Mouse (Mus musculus): ENCODE data around the gene Pdzd7. TPM values are rescaled to one million over a fixed set of nuclear protein-coding genes. Genes with fewer than 3 reads are reported as not detected.

The Pdzd7 gene
- total and polyA plus RNA-seq, 3 experiments = 0.17 to 0.20 TPM; not detected in 1

DNA sequence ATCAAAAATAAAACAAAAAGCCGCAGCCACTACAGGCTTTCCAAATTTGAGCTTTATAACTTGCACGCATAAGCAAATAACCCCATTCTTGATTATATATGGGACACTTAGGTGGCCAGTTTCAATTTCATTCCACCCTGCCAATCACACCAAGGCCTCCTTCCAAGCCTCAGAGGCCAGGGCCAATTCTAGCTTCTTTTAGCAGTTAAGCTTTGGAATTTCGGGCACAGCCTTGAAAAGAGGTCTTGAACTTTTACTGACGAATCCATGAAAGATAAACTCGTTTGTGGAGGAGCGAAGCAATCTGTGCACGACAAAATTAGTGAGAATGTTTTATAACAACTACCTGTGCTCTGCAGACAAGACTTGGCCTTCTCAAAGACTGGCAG, 12.2 kb upstream of the Pdzd7 start:
- Histone ChIP-seq H3K27me3 (replicated peaks) (no peaks in the 10 kb centered on the region), H3K36me3 (replicated peaks in 1 of 2; ENCODE audit: control insufficient read depth in 1 of 2, insufficient read depth in 1 of 2, low read length in 1 of 2) (peaks cover 12 to 23% of the 10 kb centered on the region in 2 experiments), H3K9ac (ENCODE audit: insufficient read depth, low read depth) (peak overlapping the region; percentile 94), H3K4me3 (replicated peaks in 1 of 3; ENCODE audit: low read depth in 2 of 3, low read length in 2 of 3, poor library complexity in 1 of 3) (peak overlapping the region; percentile 43 to 89 (median 52)), H3K4me2 (ENCODE audit: insufficient read depth, low read depth, poor library complexity, severe bottlenecking) (peak overlapping the region; percentile 73), H3K79me2 (replicated peaks; ENCODE audit: control insufficient read depth, extremely low read depth, insufficient read depth, poor library complexity, severe bottlenecking) (no peaks in the 10 kb centered on the region; the same call in 1 of the 2 replicates), H3K4me1 (ENCODE audit: control insufficient read depth in 1 of 2, insufficient read depth in 2 of 2) (peaks cover 0 to 16% of the 10 kb centered on the region in 2 experiments; a peak in 3 of 4 replicates), H3K9me3 (replicated peaks; ENCODE audit: low read length) (no peaks in the 10 kb centered on the region), H3K27ac (ENCODE audit: insufficient read depth, low read depth) (no peak overlapping the region)
- DNase-seq (ENCODE audit: extremely low read depth) = no peak
- dilution Hi-C loops (cut with MboI; ENCODE audit: extremely low pct_ligation_motif_present, extremely low pct_unique_long_range_greater_than_20kb, low sequenced_read_pairs) = no loop called here
- in situ Hi-C loops (cut with MboI; ENCODE audit: low pct_ligation_motif_present, low pct_unique_long_range_greater_than_20kb, low sequenced_read_pairs) = loop anchor here (10.0 kb wide), 1 partner anchor 97 kb away; the partner anchor contains the start of gene Tlx1
- TF ChIP-seq MYC (IDR thresholded peaks at IDR 0.05; ENCODE audit: low read depth, low read length) = no peak
- TF ChIP-seq TCF12 (IDR thresholded peaks at IDR 0.05; ENCODE audit: low read depth, low read length) = no peak
- TF ChIP-seq KAT2A (IDR thresholded peaks at IDR 0.05; ENCODE audit: insufficient replicate concordance, low read length) = no peak
- TF ChIP-seq ZKSCAN1 (IDR thresholded peaks at IDR 0.05; ENCODE audit: borderline replicate concordance, low read depth, low read length) = no peak
- no peak for TF ChIP-seq POLR2A (IDR thresholded peaks at IDR 0.05; ENCODE audit: low read depth, low read length)
- no peak for TF ChIP-seq CHD2 (IDR thresholded peaks at IDR 0.05; ENCODE audit: low read length)
- TF ChIP-seq BHLHE40 (IDR thresholded peaks at IDR 0.05; ENCODE audit: low read depth, low read length) = no peak
- TF ChIP-seq RAD21 (IDR thresholded peaks at IDR 0.05; ENCODE audit: low read depth, low read length) = no peak
- no peak for TF ChIP-seq MAZ (IDR thresholded peaks at IDR 0.05; ENCODE audit: low read depth, low read length)
- TF ChIP-seq E2F4 (IDR thresholded peaks at IDR 0.05; ENCODE audit: insufficient replicate concordance, low read depth, low read length) = no peak
- no peak for TF ChIP-seq ETS1 (conservative IDR thresholded peaks at IDR 0.05; ENCODE audit: low read depth, low read length)
- no peak for TF ChIP-seq IRF4 (IDR thresholded peaks at IDR 0.05; ENCODE audit: low read depth, low read length)
- no peak for TF ChIP-seq JUND (conservative IDR thresholded peaks at IDR 0.05; ENCODE audit: low read depth, low read length)
- no peak for TF ChIP-seq CTCF (conservative IDR thresholded peaks at IDR 0.05 in 1 of 2, IDR thresholded peaks at IDR 0.05 in 1 of 2; ENCODE audit: low read depth in 2 of 2, low read length in 2 of 2)
- TF ChIP-seq MEF2A (IDR thresholded peaks at IDR 0.05; ENCODE audit: borderline replicate concordance, low read depth, low read length) = no peak
- no peak for TF ChIP-seq SMC3 (IDR thresholded peaks at IDR 0.05; ENCODE audit: low read depth, low read length)
- no peak for TF ChIP-seq EP300 (IDR thresholded peaks at IDR 0.05; ENCODE audit: low read length)
- no peak for TF ChIP-seq ELF1 (IDR thresholded peaks at IDR 0.05; ENCODE audit: low read depth, low read length)

DNA sequence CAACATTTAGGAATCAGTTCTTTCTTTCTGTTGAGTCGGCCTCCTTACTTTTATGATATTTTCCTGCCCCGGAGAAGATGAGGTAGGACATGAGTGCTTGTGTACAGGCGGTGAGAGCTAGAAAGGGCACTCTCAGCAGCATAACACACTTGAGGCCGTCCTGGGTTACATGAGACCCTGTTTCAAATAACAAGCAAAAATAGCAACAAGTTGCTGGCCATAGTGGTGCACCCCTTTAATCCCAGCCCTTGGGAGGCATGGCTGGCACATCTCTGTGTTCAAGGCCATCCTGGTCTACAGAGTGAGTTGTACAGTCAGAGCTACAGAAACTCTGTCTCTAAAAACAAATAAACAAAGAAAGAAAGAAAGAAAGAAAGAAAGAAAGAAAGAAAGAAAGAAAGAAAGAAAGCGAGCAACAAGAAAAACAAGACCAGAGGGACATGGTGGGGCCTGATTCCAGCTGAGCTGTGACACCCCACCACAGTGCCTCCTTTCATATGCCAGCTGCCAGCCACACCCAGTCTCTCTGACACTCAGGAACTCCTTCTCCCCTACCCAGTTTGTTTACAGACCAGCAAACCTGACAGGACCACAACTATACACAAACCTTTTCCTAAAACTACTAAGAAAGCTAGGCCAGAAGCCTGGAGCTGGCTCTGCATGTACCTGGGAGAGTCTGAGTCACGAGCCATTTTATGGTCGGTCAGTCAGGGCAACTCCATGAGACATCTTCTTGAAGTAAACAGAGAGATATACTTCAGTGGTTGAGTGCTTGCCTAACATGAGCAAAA, 11.6 kb upstream of the Pdzd7 start:
- H3K36me3 ChIP-seq (replicated peaks in 1 of 2; ENCODE audit: control insufficient read depth in 1 of 2, insufficient read depth in 1 of 2, low read length in 1 of 2) = peaks cover 16 to 29% of the 10 kb centered on the region in 2 experiments
- no peak overlapping the region for H3K27ac ChIP-seq (ENCODE audit: insufficient read depth, low read depth)
- peaks cover 0 to 16% of the 10 kb centered on the region in 2 experiments; a peak in 3 of 4 replicates for H3K4me1 ChIP-seq (ENCODE audit: control insufficient read depth in 1 of 2, insufficient read depth in 2 of 2)
- H3K79me2 ChIP-seq (replicated peaks; ENCODE audit: control insufficient read depth, extremely low read depth, insufficient read depth, poor library complexity, severe bottlenecking) = no peaks in the 10 kb centered on the region; the same call in 1 of the 2 replicates
- DNase-seq (ENCODE audit: extremely low read depth) = no peak
- H3K4me3 ChIP-seq (replicated peaks in 1 of 3; ENCODE audit: low read depth in 2 of 3, low read length in 2 of 3, poor library complexity in 1 of 3) = no peak overlapping the region
- H3K27me3 ChIP-seq (replicated peaks) = no peaks in the 10 kb centered on the region
- dilution Hi-C loops (cut with MboI; ENCODE audit: extremely low pct_ligation_motif_present, extremely low pct_unique_long_range_greater_than_20kb, low sequenced_read_pairs) = no loop called here
- in situ Hi-C loops (cut with MboI; ENCODE audit: low pct_ligation_motif_present, low pct_unique_long_range_greater_than_20kb, low sequenced_read_pairs) = loop anchor here (10.0 kb wide), 1 partner anchor 98 kb away; the partner anchor contains the start of gene Tlx1
- peak overlapping the region; percentile 94 for H3K9ac ChIP-seq (ENCODE audit: insufficient read depth, low read depth)
- no peaks in the 10 kb centered on the region for H3K9me3 ChIP-seq (replicated peaks; ENCODE audit: low read length)
- TF ChIP-seq ETS1 (conservative IDR thresholded peaks at IDR 0.05; ENCODE audit: low read depth, low read length) (no peak), E2F4 (IDR thresholded peaks at IDR 0.05; ENCODE audit: insufficient replicate concordance, low read depth, low read length) (no peak)
- peak overlapping the region; percentile 73 for H3K4me2 ChIP-seq (ENCODE audit: insufficient read depth, low read depth, poor library complexity, severe bottlenecking)
